Mouse (Mus musculus): ENCODE measurements around the gene Upk1a. TPM values are rescaled to one million over a fixed set of nuclear protein-coding genes. Genes with fewer than 3 reads are reported as not detected.

Upk1a gene
- polyA plus RNA-seq, 1 experiment, result 2.7 TPM

DNA sequence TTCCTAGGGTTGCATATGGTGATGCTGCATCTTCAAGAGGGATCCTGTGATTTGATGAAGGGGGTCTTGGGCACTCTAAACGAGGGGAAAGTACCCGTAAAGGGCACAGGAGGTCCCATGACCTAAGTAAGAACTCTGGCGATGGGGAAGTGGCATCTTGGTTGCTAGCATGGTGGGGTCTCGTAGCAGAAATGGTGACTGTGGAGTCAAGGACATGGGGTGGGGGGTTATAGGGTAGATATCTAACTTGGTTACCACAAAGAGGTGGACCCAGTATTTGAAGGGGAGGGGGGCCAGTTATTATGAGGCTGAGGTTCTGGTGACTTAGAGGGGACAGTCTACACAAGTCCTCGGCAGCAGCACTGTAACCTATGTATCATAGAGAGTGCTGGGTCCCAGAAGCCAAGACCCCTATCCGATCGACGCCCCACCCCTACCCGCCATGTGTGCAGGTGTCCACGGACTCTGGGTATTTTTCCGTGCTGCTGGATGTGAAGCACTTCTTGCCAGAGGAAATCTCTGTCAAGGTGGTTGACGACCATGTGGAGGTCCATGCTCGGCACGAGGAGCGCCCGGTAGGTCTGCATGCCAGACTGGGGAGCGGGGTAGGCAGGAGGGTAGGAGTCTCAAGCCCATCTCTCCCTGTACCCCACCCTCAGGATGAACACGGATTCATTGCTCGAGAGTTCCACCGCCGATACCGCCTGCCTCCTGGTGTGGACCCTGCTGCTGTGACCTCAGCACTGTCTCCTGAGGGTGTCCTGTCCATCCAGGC, 58.6 kb downstream of the Upk1a start:
- no peak for DNase-seq (ENCODE audit: low read depth)
- no peak for TF ChIP-seq CTCF (IDR thresholded peaks at IDR 0.05; ENCODE audit: borderline replicate concordance, extremely low read depth, insufficient read depth, insufficient read length)
- no peak for TF ChIP-seq POLR2A (IDR thresholded peaks at IDR 0.05; ENCODE audit: borderline replicate concordance, extremely low read depth, insufficient read depth, insufficient read length, poor library complexity, severe bottlenecking)

Other genes starting within 250 kb of the Upk1a start
- 21.7 and 27.8 TPM in 2 replicates for gene Tyrobp, start 199.1 kb downstream of the Upk1a start, polyA plus RNA-seq (2012; rRNA removed)
- 0.90 and 1.4 TPM in 2 replicates for gene Hcst, start 193.0 kb downstream of the Upk1a start, polyA plus RNA-seq (2012; rRNA removed)
- gene Nfkbid, start 191.1 kb downstream of the Upk1a start, polyA plus RNA-seq (2012; rRNA removed), result 2.3 and 3.6 TPM in 2 replicates
- 571 and 616 TPM in 2 replicates for gene Aplp1, start 167.3 kb downstream of the Upk1a start, polyA plus RNA-seq (2012; rRNA removed)
- 0.85 and 3.3 TPM in 2 replicates for gene Kirrel2, start 155.2 kb downstream of the Upk1a start, polyA plus RNA-seq (2012; rRNA removed)
- gene Nphs1, start 154.5 kb downstream of the Upk1a start, polyA plus RNA-seq (2012; rRNA removed), result 1.2 and 3.2 TPM in 2 replicates
- gene Prodh2, start 119.2 kb downstream of the Upk1a start, polyA plus RNA-seq (2012; rRNA removed), result 0.05 and 0.26 TPM in 2 replicates
- gene Arhgap33, start 77.8 kb downstream of the Upk1a start, polyA plus RNA-seq (2012; rRNA removed), result 241 and 276 TPM in 2 replicates
- gene Hspb6, start 60.7 kb downstream of the Upk1a start, polyA plus RNA-seq (2012; rRNA removed), result 8.4 and 8.7 TPM in 2 replicates
- gene Proser3, start 60.5 kb downstream of the Upk1a start, polyA plus RNA-seq (2012; rRNA removed), result 24.1 and 27.9 TPM in 2 replicates
- gene Lin37, start 53.0 kb downstream of the Upk1a start, polyA plus RNA-seq (2012; rRNA removed), result 45.1 and 53.9 TPM in 2 replicates
- gene U2af1l4, start 49.5 kb downstream of the Upk1a start, polyA plus RNA-seq (2012; rRNA removed), result 69.3 and 95.4 TPM in 2 replicates
- 4.9 and 8.7 TPM in 2 replicates for gene Gm49396, start 49.5 kb downstream of the Upk1a start, polyA plus RNA-seq (2012; rRNA removed)
- 102 and 154 TPM in 2 replicates for gene Psenen, start 49.2 kb downstream of the Upk1a start, polyA plus RNA-seq (2012; rRNA removed)
- 6.5 and 8.7 TPM in 2 replicates for gene Igflr1, start 47.4 kb downstream of the Upk1a start, polyA plus RNA-seq (2012; rRNA removed)
- gene Kmt2b, start 24.1 kb downstream of the Upk1a start, polyA plus RNA-seq (2012; rRNA removed), result 69.7 and 72.2 TPM in 2 replicates
- gene Zbtb32, start 13.9 kb downstream of the Upk1a start, polyA plus RNA-seq (2012; rRNA removed), result 0.37 and 0.47 TPM in 2 replicates
- gene Cox6b1, start 13.3 kb upstream of the Upk1a start, polyA plus RNA-seq (2012; rRNA removed), result 823 and 962 TPM in 2 replicates
- gene Etv2, start 23.0 kb upstream of the Upk1a start, polyA plus RNA-seq (2012; rRNA removed), result not detected in 2 replicates
- gene Rbm42, start 37.5 kb upstream of the Upk1a start, polyA plus RNA-seq (2012; rRNA removed), result 91.6 and 103 TPM in 2 replicates
- gene Haus5, start 52.1 kb upstream of the Upk1a start, polyA plus RNA-seq (2012; rRNA removed), result 21.9 and 36.6 TPM in 2 replicates
- not detected in 2 replicates for gene Pmis2, start 58.8 kb upstream of the Upk1a start, polyA plus RNA-seq (2012; rRNA removed)
- gene 2200002J24Rik, start 86.1 kb upstream of the Upk1a start, polyA plus RNA-seq (2012; rRNA removed), result 0.32 TPM in 1 of 2 replicates, not detected in the other
- gene Atp4a, start 99.4 kb upstream of the Upk1a start, polyA plus RNA-seq (2012; rRNA removed), result 1.7 and 2.4 TPM in 2 replicates
- 187 and 251 TPM in 2 replicates for gene Tmem147, start 116.7 kb upstream of the Upk1a start, polyA plus RNA-seq (2012; rRNA removed)
- 0.50 TPM in 1 of 2 replicates, not detected in the other for gene Gapdhs, start 130.8 kb upstream of the Upk1a start, polyA plus RNA-seq (2012; rRNA removed)
- gene Sbsn, start 138.6 kb upstream of the Upk1a start, polyA plus RNA-seq (2012; rRNA removed), result 5.1 and 8.8 TPM in 2 replicates
- 3.5 and 14.2 TPM in 2 replicates for gene Dmkn, start 150.9 kb upstream of the Upk1a start, polyA plus RNA-seq (2012; rRNA removed)
- gene Krtdap, start 175.0 kb upstream of the Upk1a start, polyA plus RNA-seq (2012; rRNA removed), result 5.6 and 30.7 TPM in 2 replicates
- 0.13 and 0.46 TPM in 2 replicates for gene Ffar2, start 210.9 kb upstream of the Upk1a start, polyA plus RNA-seq (2012; rRNA removed)
- gene Ffar3, start 243.3 kb upstream of the Upk1a start, polyA plus RNA-seq (2012; rRNA removed), result not detected in 2 replicates
- not detected in 2 replicates for gene Ffar1, start 248.7 kb upstream of the Upk1a start, polyA plus RNA-seq (2012; rRNA removed)